Mouse (Mus musculus): ENCODE measurements around the gene H2-M5. TPM values are rescaled to one million over a fixed set of nuclear protein-coding genes. Genes with fewer than 3 reads are reported as not detected.

H2-M5 gene
- total RNA-seq, 1 experiment, result 49.4 TPM

DNA sequence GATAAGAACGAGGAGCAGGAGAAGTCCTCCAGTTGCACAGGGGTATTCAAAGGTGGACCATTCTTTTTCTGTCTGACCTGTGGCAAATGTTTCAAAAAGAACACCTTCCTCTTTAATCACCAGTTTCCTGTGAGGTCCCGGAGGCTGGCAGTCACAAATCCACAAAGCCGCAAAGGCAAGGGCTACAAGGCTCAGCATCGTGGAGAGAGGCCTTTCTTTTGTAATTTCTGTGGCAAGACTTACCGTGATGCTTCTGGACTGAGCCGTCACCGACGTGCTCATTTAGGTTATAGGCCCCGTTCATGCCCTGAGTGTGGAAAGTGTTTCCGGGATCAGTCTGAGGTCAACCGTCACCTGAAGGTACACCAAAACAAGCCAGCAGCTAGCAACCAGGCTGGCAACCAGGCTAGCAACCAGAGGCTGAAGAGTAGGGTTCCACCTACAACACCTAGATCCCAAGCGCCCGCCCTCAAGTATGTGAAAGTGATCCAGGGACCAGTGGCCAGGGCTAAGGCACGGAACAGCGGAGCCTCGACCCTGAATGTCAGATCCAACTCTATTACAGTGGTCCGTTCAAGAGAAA is 20.2 kb upstream of the H2-M5 start:
- no peak for DNase-seq (ENCODE audit: low read depth, low spot score)
- Histone ChIP-seq H3K9ac (ENCODE audit: insufficient read depth, low read depth, low read length, poor library complexity, severe bottlenecking) (no peak overlapping the region), H3K4me3 (ENCODE audit: insufficient read depth in 1 of 2, low read depth in 1 of 2, low read length in 2 of 2, poor library complexity in 1 of 2, severe bottlenecking in 1 of 2) (no peak overlapping the region; a peak in 1 of 4 replicates), H3K27ac (ENCODE audit: insufficient read depth, low read depth, low read length, poor library complexity, severe bottlenecking) (peak overlapping the region; percentile 48), H3K9me3 (ENCODE audit: control insufficient read depth, insufficient read depth, low read depth, low read length) (no peaks in the 10 kb centered on the region), H3K36me3 (ENCODE audit: control insufficient read depth, insufficient read depth, low read length, poor library complexity, severe bottlenecking) (peaks cover 62% of the 10 kb centered on the region), H3K4me1 (ENCODE audit: control insufficient read depth in 2 of 2, insufficient read depth in 2 of 2, low read length in 2 of 2, poor library complexity in 1 of 2) (peaks cover 8 to 9% of the 10 kb centered on the region in 2 experiments; a peak in 3 of 4 replicates)
- TF ChIP-seq HCFC1 (IDR thresholded peaks at IDR 0.05; ENCODE audit: borderline replicate concordance, insufficient read depth, low read length) (no peak), MAFK (IDR thresholded peaks at IDR 0.05; ENCODE audit: insufficient read depth, low read depth, low read length) (no peak), ZC3H11A (IDR thresholded peaks at IDR 0.05; ENCODE audit: borderline replicate concordance, low read depth, low read length) (no peak), ZNF384 (IDR thresholded peaks at IDR 0.05; ENCODE audit: low read depth, low read length) (no peak), CHD2 (IDR thresholded peaks at IDR 0.05; ENCODE audit: low read depth, low read length) (no peak)
- in situ Hi-C loops (cut with MboI; ENCODE audit: low sequenced_read_pairs in 2 of 2, unreplicated experiment in 2 of 2), result no loop called here

DNA sequence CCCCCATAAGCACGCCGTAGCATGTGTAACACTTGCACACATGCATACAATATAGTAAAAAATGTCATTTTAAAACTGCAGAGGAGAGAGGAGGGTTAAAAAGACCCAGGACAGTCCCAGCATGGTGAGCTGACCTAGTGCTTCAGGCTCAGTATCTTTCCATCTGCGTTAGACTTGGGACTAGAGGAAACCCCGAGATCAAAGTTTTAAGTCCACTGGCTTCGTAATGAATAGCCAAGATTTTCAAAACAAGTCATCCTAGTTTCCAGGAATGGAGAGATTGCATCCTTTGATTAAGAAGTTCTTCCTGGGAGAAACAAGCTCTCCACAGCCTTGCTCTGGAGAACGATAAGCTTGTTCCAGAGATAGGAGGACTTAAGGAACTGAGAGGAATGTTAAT is 18.8 kb upstream of the H2-M5 start:
- H3K27ac ChIP-seq (ENCODE audit: insufficient read depth, low read depth, low read length, poor library complexity, severe bottlenecking), result no peak overlapping the region; the same call in 1 of the 2 replicates
- in situ Hi-C loops (cut with MboI; ENCODE audit: low sequenced_read_pairs in 2 of 2, unreplicated experiment in 2 of 2), result no loop called here
- no peaks in the 10 kb centered on the region for H3K9me3 ChIP-seq (ENCODE audit: control insufficient read depth, insufficient read depth, low read depth, low read length)
- TF ChIP-seq ZNF384 (IDR thresholded peaks at IDR 0.05; ENCODE audit: low read depth, low read length), result no peak
- no peak for TF ChIP-seq HCFC1 (IDR thresholded peaks at IDR 0.05; ENCODE audit: borderline replicate concordance, insufficient read depth, low read length)
- TF ChIP-seq MAFK (IDR thresholded peaks at IDR 0.05; ENCODE audit: insufficient read depth, low read depth, low read length), result no peak
- peaks cover 8 to 9% of the 10 kb centered on the region in 2 experiments; a peak in 3 of 4 replicates for H3K4me1 ChIP-seq (ENCODE audit: control insufficient read depth in 2 of 2, insufficient read depth in 2 of 2, low read length in 2 of 2, poor library complexity in 1 of 2)
- DNase-seq (ENCODE audit: low read depth, low spot score), result no peak
- no peak overlapping the region for H3K4me3 ChIP-seq (ENCODE audit: insufficient read depth in 1 of 2, low read depth in 1 of 2, low read length in 2 of 2, poor library complexity in 1 of 2, severe bottlenecking in 1 of 2)
- H3K9ac ChIP-seq (ENCODE audit: insufficient read depth, low read depth, low read length, poor library complexity, severe bottlenecking), result no peak overlapping the region
- peaks cover 66% of the 10 kb centered on the region for H3K36me3 ChIP-seq (ENCODE audit: control insufficient read depth, insufficient read depth, low read length, poor library complexity, severe bottlenecking)

DNA sequence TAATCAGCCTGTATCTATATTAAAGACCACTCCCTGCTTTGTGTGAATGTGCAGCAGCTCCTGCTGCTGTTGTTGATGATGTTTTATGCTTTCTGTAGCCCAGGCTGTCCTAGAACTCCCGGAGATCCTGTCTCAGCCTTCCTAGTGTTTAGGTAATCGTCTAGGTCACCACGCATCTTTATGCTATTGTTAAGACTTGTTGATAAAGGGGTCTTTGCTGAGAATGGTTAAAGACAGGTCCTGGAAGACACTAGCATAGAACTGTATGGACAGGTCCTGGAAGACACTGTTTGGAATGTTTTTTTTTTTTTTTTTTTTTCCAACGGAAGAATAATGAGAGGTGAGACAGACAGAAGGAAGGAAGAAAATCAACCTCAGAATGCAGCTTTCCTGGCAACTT is 14.0 kb upstream of the H2-M5 start:
- in situ Hi-C loops (cut with MboI; ENCODE audit: low sequenced_read_pairs in 2 of 2, unreplicated experiment in 2 of 2), result no loop called here
- Histone ChIP-seq H3K9me3 (ENCODE audit: control insufficient read depth, insufficient read depth, low read depth, low read length) (no peaks in the 10 kb centered on the region), H3K27ac (ENCODE audit: insufficient read depth, low read depth, low read length, poor library complexity, severe bottlenecking) (peak overlapping the region; percentile 88; the same call in 1 of the 2 replicates), H3K36me3 (ENCODE audit: control insufficient read depth, insufficient read depth, low read length, poor library complexity, severe bottlenecking) (peaks cover 39% of the 10 kb centered on the region), H3K4me3 (ENCODE audit: insufficient read depth in 1 of 2, low read depth in 1 of 2, low read length in 2 of 2, poor library complexity in 1 of 2, severe bottlenecking in 1 of 2) (peak overlapping the region; percentile 67 to 79), H3K4me1 (ENCODE audit: control insufficient read depth in 2 of 2, insufficient read depth in 2 of 2, low read length in 2 of 2, poor library complexity in 1 of 2) (peaks cover 5 to 10% of the 10 kb centered on the region in 2 experiments; a peak in 3 of 4 replicates), H3K9ac (ENCODE audit: insufficient read depth, low read depth, low read length, poor library complexity, severe bottlenecking) (peak overlapping the region; percentile 86)
- no peak for DNase-seq (ENCODE audit: low read depth, low spot score)
- TF ChIP-seq MAFK (IDR thresholded peaks at IDR 0.05; ENCODE audit: insufficient read depth, low read depth, low read length) (no peak), ZNF384 (IDR thresholded peaks at IDR 0.05; ENCODE audit: low read depth, low read length) (peak; percentile 96), CHD2 (IDR thresholded peaks at IDR 0.05; ENCODE audit: low read depth, low read length) (no peak), ZC3H11A (IDR thresholded peaks at IDR 0.05; ENCODE audit: borderline replicate concordance, low read depth, low read length) (no peak)

DNA sequence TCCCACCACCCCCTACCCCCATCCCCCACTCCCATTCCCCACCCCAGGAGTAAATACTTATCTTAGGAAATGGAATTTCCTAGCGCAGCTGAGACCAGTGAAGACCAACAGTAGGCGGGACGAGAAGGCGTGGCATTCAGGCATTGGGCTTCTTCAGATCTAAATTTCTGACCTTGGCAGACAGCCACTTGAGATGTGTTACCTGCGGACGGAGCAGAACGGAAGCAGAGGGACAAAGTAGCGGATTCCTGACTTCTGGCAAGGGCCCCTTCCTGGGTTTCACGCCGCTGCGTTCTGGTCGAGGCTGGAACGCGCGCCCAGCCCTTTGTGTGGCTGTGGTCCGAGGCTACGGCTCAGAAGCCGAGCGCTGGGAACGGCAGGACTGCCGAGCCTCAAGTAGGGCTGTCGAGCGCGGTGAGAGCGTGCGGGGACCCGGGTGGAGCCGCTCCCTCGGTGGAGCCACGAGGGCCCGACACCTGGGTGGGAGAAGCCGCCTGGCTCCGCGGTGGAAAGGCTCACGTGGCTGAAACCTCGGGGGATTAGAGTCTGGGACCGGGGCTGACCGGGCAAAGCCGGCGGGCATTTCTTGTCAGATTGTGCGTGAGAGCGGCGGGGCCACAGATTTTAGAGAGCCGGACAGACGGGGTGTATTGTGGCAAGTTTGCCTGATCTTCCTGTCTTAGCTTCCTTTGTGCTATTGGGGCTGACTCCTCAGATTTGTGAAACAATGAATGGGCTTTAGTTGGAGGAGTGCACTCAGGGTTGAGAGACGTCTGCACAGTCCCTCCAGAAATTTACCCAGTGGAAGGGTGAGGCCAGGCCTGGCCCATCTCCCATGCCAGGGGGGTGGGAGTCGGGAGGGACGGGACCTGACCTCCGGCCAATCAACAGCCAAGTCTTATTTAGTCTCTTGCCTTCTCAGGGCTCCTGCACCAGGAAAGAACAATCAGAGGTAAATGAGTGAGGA is 13.3 kb upstream of the H2-M5 start:
- peak overlapping the region; percentile 86 for H3K9ac ChIP-seq (ENCODE audit: insufficient read depth, low read depth, low read length, poor library complexity, severe bottlenecking)
- H3K36me3 ChIP-seq (ENCODE audit: control insufficient read depth, insufficient read depth, low read length, poor library complexity, severe bottlenecking), result peaks cover 32% of the 10 kb centered on the region
- peaks cover 6 to 10% of the 10 kb centered on the region in 2 experiments; a peak in 3 of 4 replicates for H3K4me1 ChIP-seq (ENCODE audit: control insufficient read depth in 2 of 2, insufficient read depth in 2 of 2, low read length in 2 of 2, poor library complexity in 1 of 2)
- H3K27ac ChIP-seq (ENCODE audit: insufficient read depth, low read depth, low read length, poor library complexity, severe bottlenecking), result peak overlapping the region; percentile 88
- DNase-seq (ENCODE audit: low read depth, low spot score), result peak; percentile 95
- no peaks in the 10 kb centered on the region for H3K9me3 ChIP-seq (ENCODE audit: control insufficient read depth, insufficient read depth, low read depth, low read length)
- in situ Hi-C loops (cut with MboI; ENCODE audit: low sequenced_read_pairs in 2 of 2, unreplicated experiment in 2 of 2), result no loop called here
- H3K4me3 ChIP-seq (ENCODE audit: insufficient read depth in 1 of 2, low read depth in 1 of 2, low read length in 2 of 2, poor library complexity in 1 of 2, severe bottlenecking in 1 of 2), result peak overlapping the region; percentile 67 to 79
- TF ChIP-seq HCFC1 (IDR thresholded peaks at IDR 0.05; ENCODE audit: borderline replicate concordance, insufficient read depth, low read length), result peak; percentile 21; the same call in 1 of the 2 replicates
- TF ChIP-seq CHD2 (IDR thresholded peaks at IDR 0.05; ENCODE audit: low read depth, low read length), result no peak
